Mouse (Mus musculus) erythroblast, embryonic 14.5 days (primary cell): ENCODE results near the gene Pxylp1. TPM values are rescaled to one million over a fixed set of nuclear protein-coding genes. Genes with fewer than 3 reads are reported as not detected.

Experiments
- H3K27me3 ChIP-seq: 2 replicates; pipeline ENCODE4 v1.6.1; 2012; ENCODE audit warnings: inconsistent platforms; ENCODE audit not compliant: control insufficient read depth
- H3K36me3 ChIP-seq: 2 replicates; pipeline ENCODE4 v1.6.1; 2012; ENCODE audit warnings: mild to moderate bottlenecking, inconsistent platforms; ENCODE audit not compliant: control insufficient read depth
- H3K4me1 ChIP-seq: 2 replicates; pipeline ENCODE4 v1.6.1; 2012; ENCODE audit warnings: inconsistent platforms; ENCODE audit not compliant: control insufficient read depth
- H3K4me3 ChIP-seq: replicated peaks from 2 replicates; pipeline ENCODE3; 2012; ENCODE audit warnings: moderate library complexity, mild to moderate bottlenecking, inconsistent platforms
- H3K9me3 ChIP-seq: 2 replicates; pipeline ENCODE4 v1.6.1; 2012; ENCODE audit warnings: low read length, inconsistent platforms, mixed read lengths; ENCODE audit not compliant: control insufficient read depth
- GATA1 ChIP-seq: IDR thresholded peaks from 2 replicates; pipeline ENCODE4 v1.6.1; 2012; ENCODE audit warnings: low read length, inconsistent platforms, mixed read lengths
- TAL1 ChIP-seq: IDR thresholded peaks from 3 replicates; pipeline ENCODE4 v1.6.1; 2012; ENCODE audit warnings: low read length, inconsistent platforms, mixed read lengths
- polyA plus RNA-seq: library from polyadenylated mRNA; stranded (reverse); fragments of >175 nt; gene quantifications from 2 replicates; pipeline ENCODE4 v1.2.3, GENCODE M21; 2012

Pxylp1 gene
- polyA plus RNA-seq, 1 experiment, result 0.05 TPM

DNA sequence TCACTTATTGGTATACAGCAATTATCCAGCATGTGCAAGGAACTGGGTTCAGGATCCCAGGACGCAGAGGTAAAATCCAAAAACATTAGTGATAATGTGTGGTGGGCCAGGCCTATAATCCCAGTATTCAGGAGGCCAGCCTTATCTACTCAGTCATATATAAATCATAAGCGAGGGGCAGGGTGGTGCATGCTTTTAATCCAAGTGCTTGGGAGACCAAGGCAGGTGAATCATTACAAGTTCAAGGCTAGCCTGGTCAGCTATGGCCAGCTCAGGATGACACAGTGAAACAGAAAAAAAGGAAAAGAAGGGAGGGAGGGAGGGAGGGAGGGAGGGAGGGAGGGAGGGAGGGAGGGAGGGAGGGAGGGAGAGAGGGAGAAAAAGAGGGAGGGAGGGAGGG lies 97.9 kb downstream of the Pxylp1 start:
- Histone ChIP-seq H3K27me3 (no peaks in the 10 kb centered on the region), H3K36me3 (no peaks in the 10 kb centered on the region), H3K4me1 (peaks cover 4% of the 10 kb centered on the region), H3K4me3 (no peak overlapping the region), H3K9me3 (no peaks in the 10 kb centered on the region)
- TF ChIP-seq TAL1 (no peak), GATA1 (no peak)

DNA sequence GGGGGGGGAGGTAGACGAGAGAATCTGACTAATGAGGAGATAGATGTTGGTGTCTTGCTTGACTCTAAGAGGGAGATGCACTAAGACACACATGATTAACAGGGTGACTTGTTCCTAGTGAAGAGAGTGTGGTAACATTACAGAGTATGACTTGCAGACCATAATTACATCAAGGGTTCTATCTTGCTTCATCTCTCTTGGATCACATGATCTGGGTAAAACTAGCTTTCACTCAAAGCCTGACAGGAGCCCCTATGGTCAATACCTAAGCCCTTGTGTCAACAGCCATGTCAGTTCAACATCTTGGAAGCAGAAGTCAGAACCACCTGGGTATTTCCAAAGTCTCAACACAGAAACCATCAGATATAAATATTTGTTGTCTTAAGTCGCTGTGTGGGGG lies 99.9 kb downstream of the Pxylp1 start:
- TF ChIP-seq GATA1, result no peak
- no peak for TF ChIP-seq TAL1
- Histone ChIP-seq H3K36me3 (no peaks in the 10 kb centered on the region), H3K4me3 (no peak overlapping the region), H3K9me3 (no peaks in the 10 kb centered on the region), H3K27me3 (no peaks in the 10 kb centered on the region), H3K4me1 (peaks cover 4% of the 10 kb centered on the region)

- Histone ChIP-seq H3K9me3 (no peaks in the 10 kb centered on the region), H3K36me3 (no peaks in the 10 kb centered on the region), H3K27me3 (no peaks in the 10 kb centered on the region), H3K4me1 (peaks cover 3% of the 10 kb centered on the region), H3K4me3 (no peak overlapping the region)
- no peak for TF ChIP-seq GATA1
- TF ChIP-seq TAL1, result no peak
Measured at GRCm38 (mm10) chr9:96790389-96791007, 102.0 kb downstream of the Pxylp1 start.

DNA sequence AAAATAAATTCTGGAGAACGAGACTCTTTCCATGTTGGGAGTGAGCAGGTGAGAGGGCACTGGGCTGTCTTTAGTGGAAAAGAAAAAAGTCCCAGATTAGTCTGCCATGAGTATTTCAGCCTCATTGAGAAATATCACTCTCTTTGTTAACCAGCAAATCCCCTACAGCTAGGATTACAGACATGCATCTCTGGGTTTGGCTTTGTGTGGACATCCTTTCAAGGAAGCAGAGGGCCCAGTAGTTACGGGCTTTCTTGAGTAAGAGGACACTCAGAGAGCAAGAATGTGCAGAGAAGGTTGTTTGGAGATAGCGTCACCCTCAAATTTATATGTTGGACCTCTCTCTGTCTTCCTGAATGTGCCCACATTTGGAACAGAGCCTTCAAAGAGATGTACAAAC lies 102.6 kb downstream of the Pxylp1 start:
- no peaks in the 10 kb centered on the region for H3K27me3 ChIP-seq
- no peaks in the 10 kb centered on the region for H3K4me1 ChIP-seq
- TF ChIP-seq GATA1, result no peak
- H3K36me3 ChIP-seq, result no peaks in the 10 kb centered on the region
- H3K4me3 ChIP-seq, result no peak overlapping the region
- H3K9me3 ChIP-seq, result no peaks in the 10 kb centered on the region

GRCm38 (mm10) chr9:96787797-96788196 lies 104.7 kb downstream of the Pxylp1 start:
- no peaks in the 10 kb centered on the region for H3K36me3 ChIP-seq
- TF ChIP-seq TAL1 (no peak), GATA1 (no peak)
- no peaks in the 10 kb centered on the region for H3K27me3 ChIP-seq
- no peaks in the 10 kb centered on the region for H3K4me1 ChIP-seq
- H3K9me3 ChIP-seq, result no peaks in the 10 kb centered on the region
- H3K4me3 ChIP-seq, result no peak overlapping the region

- H3K4me1 ChIP-seq, result no peaks in the 10 kb centered on the region
- no peak overlapping the region for H3K4me3 ChIP-seq
- TF ChIP-seq TAL1, result no peak
- TF ChIP-seq GATA1, result no peak
- no peaks in the 10 kb centered on the region for H3K36me3 ChIP-seq
- H3K9me3 ChIP-seq, result no peaks in the 10 kb centered on the region
- no peaks in the 10 kb centered on the region for H3K27me3 ChIP-seq
Measured at GRCm38 (mm10) chr9:96785871-96786342, 106.6 kb downstream of the Pxylp1 start.

DNA sequence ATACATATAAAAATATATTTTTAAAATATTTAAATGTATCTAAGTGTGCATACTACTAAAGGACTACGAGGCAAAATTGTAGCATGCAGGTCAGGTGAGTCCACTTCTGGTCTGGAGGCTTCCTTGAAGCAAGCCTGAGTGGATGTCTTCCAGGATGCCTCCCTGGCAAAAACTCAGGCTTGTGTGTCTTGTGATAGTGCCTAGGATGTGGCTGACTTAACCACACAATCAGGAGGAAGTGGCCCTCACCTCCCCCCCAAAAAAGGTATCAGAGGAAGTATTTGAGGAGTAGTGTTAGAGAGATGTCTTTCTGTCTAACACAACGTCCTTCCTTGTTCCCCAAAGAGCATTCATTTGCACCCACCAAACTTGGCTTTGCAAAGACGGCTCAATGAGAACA lies 107.3 kb downstream of the Pxylp1 start:
- Histone ChIP-seq H3K9me3 (no peaks in the 10 kb centered on the region), H3K4me1 (no peaks in the 10 kb centered on the region), H3K27me3 (no peaks in the 10 kb centered on the region), H3K36me3 (no peaks in the 10 kb centered on the region), H3K4me3 (no peak overlapping the region)
- TF ChIP-seq GATA1 (no peak), TAL1 (no peak)

DNA sequence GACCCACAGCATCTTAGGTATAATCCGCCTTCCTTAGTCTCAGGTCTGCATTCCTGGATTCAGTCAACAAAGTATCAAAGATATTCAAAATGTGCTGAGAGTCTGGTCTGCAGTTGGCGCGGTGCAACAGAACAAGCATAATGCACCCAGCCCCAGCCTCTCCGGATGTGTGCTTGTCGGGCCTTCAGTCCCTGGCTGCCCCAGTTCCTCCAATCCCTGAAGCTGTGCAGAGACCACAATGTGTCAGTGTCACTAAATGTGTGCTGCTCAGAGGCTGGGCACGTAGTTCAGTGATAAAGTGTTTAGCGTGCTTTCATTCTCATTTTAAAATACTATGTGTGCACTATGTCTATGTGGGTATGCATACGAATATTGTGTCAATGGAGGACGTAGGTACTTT lies 108.8 kb downstream of the Pxylp1 start:
- Histone ChIP-seq H3K4me1 (no peaks in the 10 kb centered on the region), H3K9me3 (no peaks in the 10 kb centered on the region), H3K27me3 (no peaks in the 10 kb centered on the region), H3K4me3 (no peak overlapping the region), H3K36me3 (no peaks in the 10 kb centered on the region)
- TF ChIP-seq TAL1 (no peak), GATA1 (no peak)

- no peaks in the 10 kb centered on the region for H3K27me3 ChIP-seq
- H3K9me3 ChIP-seq, result no peaks in the 10 kb centered on the region
- H3K36me3 ChIP-seq, result no peaks in the 10 kb centered on the region
- H3K4me3 ChIP-seq, result no peak overlapping the region
- TF ChIP-seq TAL1 (no peak), GATA1 (no peak)
- no peaks in the 10 kb centered on the region for H3K4me1 ChIP-seq
Measured at GRCm38 (mm10) chr9:96783258-96783657, 109.2 kb downstream of the Pxylp1 start.

DNA sequence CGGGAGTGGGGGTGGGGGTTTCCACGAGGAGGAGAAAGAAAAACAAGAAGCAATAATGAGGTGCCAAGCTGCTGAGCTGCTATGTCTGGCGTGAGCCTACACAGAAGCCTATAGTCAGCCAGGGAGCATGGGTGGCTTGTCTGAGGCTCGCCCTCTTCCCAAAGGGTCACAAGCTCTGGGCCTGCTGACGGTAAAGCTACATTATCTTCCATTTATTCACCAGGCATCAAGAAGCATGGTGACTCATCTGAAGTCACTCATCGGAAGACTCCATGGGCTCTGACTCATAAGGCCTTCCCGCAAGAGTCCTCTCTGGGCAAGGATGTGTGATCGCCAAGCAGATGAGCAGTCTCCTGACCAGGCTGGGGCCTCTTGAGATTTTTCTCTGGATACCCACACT lies 110.4 kb downstream of the Pxylp1 start:
- no peaks in the 10 kb centered on the region for H3K9me3 ChIP-seq
- TF ChIP-seq TAL1, result no peak
- TF ChIP-seq GATA1, result no peak
- H3K4me3 ChIP-seq, result no peak overlapping the region
- H3K27me3 ChIP-seq, result no peaks in the 10 kb centered on the region
- H3K4me1 ChIP-seq, result no peaks in the 10 kb centered on the region
- H3K36me3 ChIP-seq, result no peaks in the 10 kb centered on the region

Other genes with a start within 250 kb of the Pxylp1 start
- gene Zbtb38, start 139.8 kb downstream of the Pxylp1 start, polyA plus RNA-seq, result 0.01 TPM in 2 replicates
- 0.01 TPM in 1 of 2 replicates, not detected in the other for gene Spsb4, start 126.2 kb upstream of the Pxylp1 start, polyA plus RNA-seq
- gene Slc25a36, start 218.5 kb upstream of the Pxylp1 start, polyA plus RNA-seq, result 0.11 and 0.16 TPM in 2 replicates